Mouse (Mus musculus) embryonic fibroblast, embryonic 13.5 days (primary cell): ENCODE measurements around the gene Gcfc2.

Experiments used
- CTCF ChIP-seq: IDR thresholded peaks from 2 replicates; pipeline ENCODE4 v1.5.1; 2011; ENCODE audit warnings: mild to moderate bottlenecking, control low read depth, low read length, moderate library complexity, borderline replicate concordance; ENCODE audit not compliant: insufficient read depth
- POLR2A ChIP-seq: IDR thresholded peaks from 2 replicates; pipeline ENCODE4 v1.6.1; 2011; ENCODE audit warnings: low read depth, mild to moderate bottlenecking, control low read depth, low read length, moderate library complexity

DNA sequence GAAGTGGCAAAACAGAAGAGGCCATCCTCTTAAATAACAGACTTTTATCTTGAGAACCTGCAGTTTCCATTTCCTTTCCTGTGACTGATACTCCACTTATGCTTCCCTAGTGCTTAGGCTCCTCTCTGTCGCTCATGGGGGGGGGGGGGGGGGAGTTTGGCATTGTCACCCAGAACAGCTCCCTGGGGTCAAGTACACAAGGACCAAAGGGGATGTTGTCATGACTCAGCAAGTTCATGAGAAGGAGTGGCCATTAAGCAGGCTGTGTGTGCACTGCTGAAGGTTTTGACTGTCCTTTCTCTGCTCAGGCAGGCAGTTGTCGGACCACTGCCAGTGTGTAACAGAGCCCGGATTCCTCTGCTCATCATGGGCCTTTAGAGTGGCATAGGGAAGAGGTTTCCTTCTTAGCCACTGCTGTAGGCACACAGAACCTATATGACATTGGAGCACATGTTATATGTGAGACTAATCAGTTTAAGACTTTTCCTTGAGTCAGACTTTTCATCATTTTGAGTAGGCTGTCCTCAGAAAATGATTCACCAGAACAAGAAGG lies 27.7 kb upstream of the Gcfc2 start:
- TF ChIP-seq CTCF (no peak), POLR2A (no peak)
